Mouse (Mus musculus): ENCODE data around the gene Rbm8a.

DNA sequence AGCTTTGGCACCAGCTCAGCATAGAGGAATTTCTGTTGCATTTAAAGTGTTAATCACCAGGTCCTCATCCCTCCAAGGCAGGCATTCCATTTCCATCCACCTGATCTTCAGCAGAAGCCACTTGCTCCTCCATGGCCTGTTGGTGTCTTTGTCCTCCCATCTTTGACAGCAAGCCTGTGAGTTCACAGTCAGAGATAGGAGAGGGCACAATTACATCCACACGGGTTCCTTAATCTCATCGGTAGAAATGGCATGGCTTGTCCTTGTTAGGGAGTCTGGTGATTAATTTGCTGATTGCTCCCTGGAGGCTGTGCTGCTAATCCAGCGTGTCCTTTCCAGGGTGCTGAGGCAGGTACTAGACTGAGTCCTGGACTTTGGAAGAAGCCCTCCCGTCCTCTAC is 43.8 kb downstream of the Rbm8a start:
- TF ChIP-seq TAL1 (conservative IDR thresholded peaks at IDR 0.05; ENCODE audit: low read depth, low read length): no peak
- no peak for TF ChIP-seq CTCF (IDR thresholded peaks at IDR 0.05; ENCODE audit: low read depth, low read length)
- no peak for TF ChIP-seq GATA2 (IDR thresholded peaks at IDR 0.05; ENCODE audit: borderline replicate concordance, low read depth, low read length)
- TF ChIP-seq POLR2AphosphoS5 (IDR thresholded peaks at IDR 0.05; ENCODE audit: insufficient replicate concordance, low read depth, low read length): no peak

All from G1E (cell line).